Mouse (Mus musculus): ENCODE results near the gene Phf5a. TPM values are rescaled to one million over a fixed set of nuclear protein-coding genes. Genes with fewer than 3 reads are reported as not detected.

Gene Phf5a
- polyA plus RNA-seq, 1 experiment: 23.5 TPM

- Histone ChIP-seq H3K27ac (ENCODE audit: control insufficient read depth, insufficient read depth, low read depth, low read length) (no peak overlapping the region), H3K4me3 (ENCODE audit: control insufficient read depth, low read depth, low read length) (no peak overlapping the region), H3K4me1 (ENCODE audit: control insufficient read depth, insufficient read depth, low read length) (no peaks in the 10 kb centered on the region), H3K36me3 (ENCODE audit: control insufficient read depth, insufficient read depth, low read length) (no peaks in the 10 kb centered on the region; the same call in 1 of the 2 replicates), H3K27me3 (ENCODE audit: control insufficient read depth, insufficient read depth, low read length) (no peaks in the 10 kb centered on the region)
- TF ChIP-seq POLR2A (IDR thresholded peaks at IDR 0.05; ENCODE audit: control insufficient read depth, low read depth, low read length): no peak
- TF ChIP-seq CTCF (IDR thresholded peaks at IDR 0.05; ENCODE audit: control insufficient read depth, insufficient read depth, insufficient replicate concordance, low read depth, low read length): no peak
Observed at GRCm38 (mm10) chr15:81894002-81894401, 22.3 kb upstream of the Phf5a start.

GRCm38 (mm10) chr15:81891822-81892580 is 20.3 kb upstream of the Phf5a start:
- H3K36me3 ChIP-seq (ENCODE audit: control insufficient read depth, insufficient read depth, low read length): no peaks in the 10 kb centered on the region; the same call in 1 of the 2 replicates

GRCm38 (mm10) chr15:81891140-81891802 is 19.6 kb upstream of the Phf5a start:
- no peak overlapping the region for H3K27ac ChIP-seq (ENCODE audit: control insufficient read depth, insufficient read depth, low read depth, low read length)
- no peaks in the 10 kb centered on the region; the same call in 1 of the 2 replicates for H3K36me3 ChIP-seq (ENCODE audit: control insufficient read depth, insufficient read depth, low read length)
- H3K27me3 ChIP-seq (ENCODE audit: control insufficient read depth, insufficient read depth, low read length): no peaks in the 10 kb centered on the region
- TF ChIP-seq CTCF (IDR thresholded peaks at IDR 0.05; ENCODE audit: control insufficient read depth, insufficient read depth, insufficient replicate concordance, low read depth, low read length) (no peak), POLR2A (IDR thresholded peaks at IDR 0.05; ENCODE audit: control insufficient read depth, low read depth, low read length) (no peak)
- no peaks in the 10 kb centered on the region for H3K4me1 ChIP-seq (ENCODE audit: control insufficient read depth, insufficient read depth, low read length)
- H3K4me3 ChIP-seq (ENCODE audit: control insufficient read depth, low read depth, low read length): no peak overlapping the region

More at GRCm38 (mm10) chr15:81891822-81892580, 20.3 kb upstream of the Phf5a start:
- TF ChIP-seq POLR2A (IDR thresholded peaks at IDR 0.05; ENCODE audit: control insufficient read depth, low read depth, low read length): no peak
- TF ChIP-seq CTCF (IDR thresholded peaks at IDR 0.05; ENCODE audit: control insufficient read depth, insufficient read depth, insufficient replicate concordance, low read depth, low read length): no peak
- no peaks in the 10 kb centered on the region for H3K4me1 ChIP-seq (ENCODE audit: control insufficient read depth, insufficient read depth, low read length)
- H3K27ac ChIP-seq (ENCODE audit: control insufficient read depth, insufficient read depth, low read depth, low read length): no peak overlapping the region
- H3K27me3 ChIP-seq (ENCODE audit: control insufficient read depth, insufficient read depth, low read length): no peaks in the 10 kb centered on the region
- no peak overlapping the region for H3K4me3 ChIP-seq (ENCODE audit: control insufficient read depth, low read depth, low read length)

- Histone ChIP-seq H3K27me3 (ENCODE audit: control insufficient read depth, insufficient read depth, low read length) (no peaks in the 10 kb centered on the region), H3K4me3 (ENCODE audit: control insufficient read depth, low read depth, low read length) (no peak overlapping the region), H3K36me3 (ENCODE audit: control insufficient read depth, insufficient read depth, low read length) (no peaks in the 10 kb centered on the region; the same call in 1 of the 2 replicates), H3K27ac (ENCODE audit: control insufficient read depth, insufficient read depth, low read depth, low read length) (no peak overlapping the region), H3K4me1 (ENCODE audit: control insufficient read depth, insufficient read depth, low read length) (no peaks in the 10 kb centered on the region)
- TF ChIP-seq CTCF (IDR thresholded peaks at IDR 0.05; ENCODE audit: control insufficient read depth, insufficient read depth, insufficient replicate concordance, low read depth, low read length): no peak
- TF ChIP-seq POLR2A (IDR thresholded peaks at IDR 0.05; ENCODE audit: control insufficient read depth, low read depth, low read length): no peak
Observed at GRCm38 (mm10) chr15:81889175-81889574, 17.5 kb upstream of the Phf5a start.

- Histone ChIP-seq H3K27ac (ENCODE audit: control insufficient read depth, insufficient read depth, low read depth, low read length) (no peak overlapping the region), H3K36me3 (ENCODE audit: control insufficient read depth, insufficient read depth, low read length) (no peaks in the 10 kb centered on the region; the same call in 1 of the 2 replicates)
- TF ChIP-seq POLR2A (IDR thresholded peaks at IDR 0.05; ENCODE audit: control insufficient read depth, low read depth, low read length): no peak
- TF ChIP-seq CTCF (IDR thresholded peaks at IDR 0.05; ENCODE audit: control insufficient read depth, insufficient read depth, insufficient replicate concordance, low read depth, low read length): no peak
Observed at GRCm38 (mm10) chr15:81886795-81887550, 15.3 kb upstream of the Phf5a start.

GRCm38 (mm10) chr15:81885418-81885934 is 13.8 kb upstream of the Phf5a start:
- Histone ChIP-seq H3K36me3 (ENCODE audit: control insufficient read depth, insufficient read depth, low read length) (no peaks in the 10 kb centered on the region), H3K4me1 (ENCODE audit: control insufficient read depth, insufficient read depth, low read length) (peaks cover 3% of the 10 kb centered on the region; the same call in 1 of the 2 replicates), H3K27ac (ENCODE audit: control insufficient read depth, insufficient read depth, low read depth, low read length) (no peak overlapping the region), H3K4me3 (ENCODE audit: control insufficient read depth, low read depth, low read length) (no peak overlapping the region), H3K27me3 (ENCODE audit: control insufficient read depth, insufficient read depth, low read length) (no peaks in the 10 kb centered on the region)
- TF ChIP-seq CTCF (IDR thresholded peaks at IDR 0.05; ENCODE audit: control insufficient read depth, insufficient read depth, insufficient replicate concordance, low read depth, low read length) (no peak), POLR2A (IDR thresholded peaks at IDR 0.05; ENCODE audit: control insufficient read depth, low read depth, low read length) (no peak)

More at GRCm38 (mm10) chr15:81886795-81887550, 15.3 kb upstream of the Phf5a start:
- no peaks in the 10 kb centered on the region for H3K27me3 ChIP-seq (ENCODE audit: control insufficient read depth, insufficient read depth, low read length)
- no peaks in the 10 kb centered on the region for H3K4me1 ChIP-seq (ENCODE audit: control insufficient read depth, insufficient read depth, low read length)
- H3K4me3 ChIP-seq (ENCODE audit: control insufficient read depth, low read depth, low read length): no peak overlapping the region

All from testis, adult 2 months (tissue).